Mouse (Mus musculus) thymus, postnatal 36 days (tissue): ENCODE results near the gene Mbd6.

Source experiments
- DNase-seq, 2 experiments: peaks; one replicate each; pipeline ENCODE4 v3.0.0; 2022; ENCODE audit warnings: mixed read lengths in 2 of 2

The Mbd6 gene

GRCm38 (mm10) chr10:127261706-127262547 lies 26.9 kb downstream of the Mbd6 start:
- no peak for DNase-seq

- DNase-seq: no peak
Measured at GRCm38 (mm10) chr10:127258489-127258888, 30.3 kb downstream of the Mbd6 start.

- no peak for DNase-seq
Measured at GRCm38 (mm10) chr10:127257790-127258189, 31.0 kb downstream of the Mbd6 start.

- DNase-seq: no peak
Measured at GRCm38 (mm10) chr10:127255625-127256345, 33.0 kb downstream of the Mbd6 start.

GRCm38 (mm10) chr10:127250810-127251209 lies 38.0 kb downstream of the Mbd6 start:
- no peak for DNase-seq

- DNase-seq: no peak
Measured at GRCm38 (mm10) chr10:127238241-127238824, 50.5 kb downstream of the Mbd6 start.

- no peak for DNase-seq
Measured at GRCm38 (mm10) chr10:127236541-127236940, 52.3 kb downstream of the Mbd6 start.

GRCm38 (mm10) chr10:127233141-127233540 lies 55.7 kb downstream of the Mbd6 start:
- peak in 1 of 2 experiments; percentile 21 for DNase-seq
